Mouse (Mus musculus): ENCODE data around the gene Agbl2. TPM values are rescaled to one million over a fixed set of nuclear protein-coding genes. Genes with fewer than 3 reads are reported as not detected.

Gene Agbl2
- polyA plus RNA-seq, 1 experiment from 2014 or later = 0.51 TPM

DNA sequence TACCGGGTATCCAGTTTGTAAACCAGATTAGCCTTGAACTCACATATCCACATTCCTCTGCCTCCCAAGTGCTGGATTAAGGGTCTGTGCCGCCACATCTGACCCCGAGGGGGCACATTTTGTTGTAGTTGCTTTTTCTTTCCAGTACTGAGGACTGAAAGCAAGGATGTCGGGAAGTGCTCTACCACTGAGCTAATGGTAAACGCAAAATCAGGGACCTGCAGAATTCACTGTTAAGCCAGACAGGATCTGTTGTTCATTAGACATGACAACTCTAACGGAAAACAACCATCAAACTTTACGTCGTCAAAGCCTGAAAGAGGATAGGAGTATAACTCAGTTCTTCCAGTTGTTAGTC lies 64.0 kb downstream of the Agbl2 start:
- peak; percentile 79 for ATAC-seq
- Histone ChIP-seq H3K36me3 (ENCODE audit: control insufficient read depth, insufficient read depth, low read length) (peaks cover 5% of the 10 kb centered on the region; the same call in 1 of the 2 replicates), H3K27me3 (ENCODE audit: control insufficient read depth, insufficient read depth, low read depth, low read length) (no peaks in the 10 kb centered on the region), H3K4me2 (ENCODE audit: low read length) (peak overlapping the region; percentile 69), H3K27ac (ENCODE audit: low read length) (peak overlapping the region; percentile 94), H3K4me3 (ENCODE audit: low read depth, low read length) (peak overlapping the region; percentile 90), H3K4me1 (ENCODE audit: control insufficient read depth, insufficient read depth, low read length) (peaks cover 20% of the 10 kb centered on the region), H3K9ac (ENCODE audit: low read depth, low read length) (peak overlapping the region; percentile 92), H3K9me3 (replicated peaks; ENCODE audit: control insufficient read depth, low read length, poor library complexity, severe bottlenecking) (no peaks in the 10 kb centered on the region)
- WGBS = 4% methylated on average over 8 of the region's 8 CpGs

DNA sequence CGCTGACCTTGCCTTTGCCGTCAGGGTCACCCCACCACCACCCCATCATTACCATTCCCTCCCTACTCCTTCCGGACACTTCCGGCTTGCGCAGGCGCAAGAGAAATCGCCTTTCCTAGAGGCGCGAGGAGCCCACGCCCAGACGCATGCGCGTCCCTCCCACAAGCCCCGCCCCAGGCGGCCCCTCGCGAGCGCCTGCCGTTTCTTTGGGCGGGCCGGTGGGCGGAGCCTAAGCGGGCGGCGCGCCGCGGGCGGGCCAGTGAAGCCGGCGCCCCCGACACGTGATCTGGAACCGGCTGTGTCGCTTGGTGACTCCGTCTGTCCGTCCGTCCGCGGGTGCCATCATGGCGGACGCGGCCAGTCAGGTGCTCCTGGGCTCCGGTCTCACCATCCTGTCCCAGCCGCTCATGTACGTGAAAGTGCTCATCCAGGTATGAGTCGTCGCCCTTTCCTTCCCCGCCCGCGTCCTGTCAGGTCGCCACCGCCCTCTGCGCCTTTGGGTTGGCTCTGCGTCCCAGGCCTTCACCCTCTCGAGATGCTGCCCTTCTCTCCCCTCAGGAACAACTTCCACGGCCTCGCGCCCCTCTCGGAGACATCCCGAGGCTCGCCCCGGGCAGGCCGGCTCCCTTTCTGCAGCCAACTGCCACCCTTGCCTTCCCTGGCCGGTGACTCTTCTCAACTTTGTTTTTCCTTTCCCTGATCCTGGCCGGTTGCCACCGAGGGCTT lies 64.6 kb downstream of the Agbl2 start, which contains the start of gene Mtch2:
TSS of gene Mtch2 (plus strand) at position 201 of the 726 bp plus-strand sequence.
- Histone ChIP-seq H3K27ac (ENCODE audit: low read length) (peak within 1 kb of the TSS; percentile 94), H3K9ac (ENCODE audit: low read depth, low read length) (peak within 1 kb of the TSS; percentile 92), H3K27me3 (ENCODE audit: control insufficient read depth, insufficient read depth, low read depth, low read length) (no peaks in the 10 kb centered on the region), H3K4me2 (ENCODE audit: low read length) (peak within 1 kb of the TSS; percentile 69), H3K36me3 (ENCODE audit: control insufficient read depth, insufficient read depth, low read length) (peaks cover 8% of the 10 kb centered on the region; the same call in 1 of the 2 replicates), H3K4me1 (ENCODE audit: control insufficient read depth, insufficient read depth, low read length) (peaks cover 20% of the 10 kb centered on the region), H3K4me3 (ENCODE audit: low read depth, low read length) (peak within 1 kb of the TSS; percentile 90), H3K9me3 (replicated peaks; ENCODE audit: control insufficient read depth, low read length, poor library complexity, severe bottlenecking) (no peaks in the 10 kb centered on the region)
- ATAC-seq = peak; percentile 96
- under 1% methylated on average over 65 of the region's 67 CpGs for WGBS

DNA sequence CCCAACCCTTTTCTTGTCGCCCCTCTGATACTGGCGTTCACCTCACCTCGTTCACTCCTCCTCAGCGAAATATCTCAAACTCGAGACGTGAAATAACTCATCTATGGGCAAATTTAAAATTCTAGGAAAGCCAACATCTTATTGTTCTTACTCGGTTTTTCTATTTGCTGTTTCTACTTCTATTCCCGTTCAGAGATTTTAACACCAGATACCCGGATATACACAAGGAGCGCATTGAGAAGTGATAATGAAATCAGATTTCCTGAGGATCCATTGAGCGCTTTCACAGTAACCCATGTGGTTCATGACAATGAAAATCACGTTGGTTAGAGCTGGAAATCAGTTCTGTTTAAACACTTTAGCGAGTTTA lies 65.1 kb downstream of the Agbl2 start:
- H3K27ac ChIP-seq (ENCODE audit: low read length) = peak overlapping the region; percentile 94
- peaks cover 11% of the 10 kb centered on the region; the same call in 1 of the 2 replicates for H3K36me3 ChIP-seq (ENCODE audit: control insufficient read depth, insufficient read depth, low read length)
- no peak for ATAC-seq
- H3K9ac ChIP-seq (ENCODE audit: low read depth, low read length) = peak overlapping the region; percentile 92
- H3K27me3 ChIP-seq (ENCODE audit: control insufficient read depth, insufficient read depth, low read depth, low read length) = no peaks in the 10 kb centered on the region
- H3K4me3 ChIP-seq (ENCODE audit: low read depth, low read length) = peak overlapping the region; percentile 90
- peaks cover 20% of the 10 kb centered on the region for H3K4me1 ChIP-seq (ENCODE audit: control insufficient read depth, insufficient read depth, low read length)
- no peaks in the 10 kb centered on the region for H3K9me3 ChIP-seq (replicated peaks; ENCODE audit: control insufficient read depth, low read length, poor library complexity, severe bottlenecking)
- WGBS = 0% methylated on average over 13 of the region's 13 CpGs
- peak overlapping the region; percentile 61 for H3K4me2 ChIP-seq (ENCODE audit: low read length)

DNA sequence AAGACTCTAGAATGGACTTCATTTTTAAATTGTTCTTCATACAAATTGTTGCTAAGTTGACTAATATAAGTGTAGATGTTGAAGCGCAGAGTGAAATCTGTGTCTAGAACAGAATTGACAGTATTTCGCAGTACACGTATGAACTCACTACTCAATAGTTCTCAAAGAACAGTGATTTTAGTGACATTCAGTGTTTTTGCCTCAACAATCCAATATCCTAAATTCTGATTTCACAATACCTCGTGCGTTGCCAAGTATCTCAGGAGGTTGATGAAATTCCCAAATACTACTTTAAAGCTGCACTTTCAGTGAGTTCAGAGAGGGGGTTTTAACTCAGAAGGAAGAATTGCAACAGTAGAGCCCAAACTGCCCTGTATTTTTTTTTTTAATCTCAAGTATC lies 65.8 kb downstream of the Agbl2 start:
- Histone ChIP-seq H3K4me3 (ENCODE audit: low read depth, low read length) (peak overlapping the region; percentile 90), H3K4me1 (ENCODE audit: control insufficient read depth, insufficient read depth, low read length) (peaks cover 20% of the 10 kb centered on the region), H3K9me3 (replicated peaks; ENCODE audit: control insufficient read depth, low read length, poor library complexity, severe bottlenecking) (no peaks in the 10 kb centered on the region), H3K27ac (ENCODE audit: low read length) (no peak overlapping the region), H3K27me3 (ENCODE audit: control insufficient read depth, insufficient read depth, low read depth, low read length) (no peaks in the 10 kb centered on the region), H3K4me2 (ENCODE audit: low read length) (peak overlapping the region; percentile 61), H3K36me3 (ENCODE audit: control insufficient read depth, insufficient read depth, low read length) (peaks cover 13% of the 10 kb centered on the region; the same call in 1 of the 2 replicates), H3K9ac (ENCODE audit: low read depth, low read length) (0 out of 2 replicates have a peak overlapping the region, but pooled peaks have one; percentile 6)
- WGBS = 86% methylated on average over 5 of the region's 5 CpGs
- no peak for ATAC-seq

DNA sequence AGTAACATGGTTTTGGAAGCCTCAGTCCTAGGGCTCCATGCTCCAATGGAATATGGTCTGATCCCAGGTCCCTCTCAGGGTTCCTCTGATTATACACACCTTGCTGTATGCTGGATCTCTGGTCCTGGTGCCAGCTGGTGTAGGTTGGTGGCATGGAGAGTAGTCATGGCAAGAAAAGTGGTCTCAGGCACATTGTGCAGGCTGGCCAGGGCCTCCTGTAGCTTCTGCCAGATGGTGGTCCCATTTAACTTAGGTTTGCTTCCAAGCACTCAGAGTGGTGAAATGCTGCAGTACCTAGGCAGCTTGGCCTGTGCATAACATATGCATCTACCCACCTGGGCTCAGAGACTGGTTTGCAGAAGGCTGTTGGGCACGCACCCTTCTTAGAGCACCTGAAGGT lies 67.9 kb downstream of the Agbl2 start:
- Histone ChIP-seq H3K4me2 (ENCODE audit: low read length) (no peak overlapping the region), H3K27ac (ENCODE audit: low read length) (no peak overlapping the region), H3K9ac (ENCODE audit: low read depth, low read length) (no peak overlapping the region), H3K27me3 (ENCODE audit: control insufficient read depth, insufficient read depth, low read depth, low read length) (no peaks in the 10 kb centered on the region), H3K4me1 (ENCODE audit: control insufficient read depth, insufficient read depth, low read length) (peaks cover 20% of the 10 kb centered on the region), H3K4me3 (ENCODE audit: low read depth, low read length) (no peak overlapping the region), H3K9me3 (replicated peaks; ENCODE audit: control insufficient read depth, low read length, poor library complexity, severe bottlenecking) (no peaks in the 10 kb centered on the region), H3K36me3 (ENCODE audit: control insufficient read depth, insufficient read depth, low read length) (peaks cover 17% of the 10 kb centered on the region; the same call in 1 of the 2 replicates)
- no peak for ATAC-seq
- 97% methylated on average over 1 of the region's 1 CpGs for WGBS

DNA sequence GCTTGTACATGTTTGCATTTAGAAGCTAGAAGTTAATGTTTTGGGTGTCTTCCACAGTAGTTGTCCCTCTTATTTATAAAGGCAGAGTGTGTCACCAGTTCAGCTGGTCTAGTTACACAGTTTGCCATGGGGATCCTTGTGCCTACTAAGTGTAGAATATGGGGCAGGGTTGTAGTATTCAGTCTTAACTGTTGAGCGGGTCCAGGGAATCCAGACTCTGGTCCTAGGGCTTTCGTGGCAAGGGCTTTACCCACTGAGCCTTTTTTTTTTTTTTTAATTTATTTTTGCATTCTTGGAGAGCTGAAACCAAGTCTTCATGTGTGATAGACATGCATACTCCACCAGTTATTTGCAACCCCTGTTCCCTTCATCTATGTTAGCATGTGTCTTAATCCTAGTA lies 79.0 kb downstream of the Agbl2 start:
- H3K4me1 ChIP-seq (ENCODE audit: control insufficient read depth, insufficient read depth, low read length) = no peaks in the 10 kb centered on the region
- H3K36me3 ChIP-seq (ENCODE audit: control insufficient read depth, insufficient read depth, low read length) = peaks cover 15% of the 10 kb centered on the region
- H3K27ac ChIP-seq (ENCODE audit: low read length) = no peak overlapping the region
- H3K4me2 ChIP-seq (ENCODE audit: low read length) = no peak overlapping the region
- 95% methylated on average over 2 of the region's 2 CpGs for whole genome bisulfite sequencing
- no peaks in the 10 kb centered on the region for H3K9me3 ChIP-seq (replicated peaks; ENCODE audit: control insufficient read depth, low read length, poor library complexity, severe bottlenecking)
- H3K4me3 ChIP-seq (ENCODE audit: low read depth, low read length) = no peak overlapping the region
- H3K9ac ChIP-seq (ENCODE audit: low read depth, low read length) = no peak overlapping the region
- no peaks in the 10 kb centered on the region for H3K27me3 ChIP-seq (ENCODE audit: control insufficient read depth, insufficient read depth, low read depth, low read length)
- ATAC-seq = no peak

DNA sequence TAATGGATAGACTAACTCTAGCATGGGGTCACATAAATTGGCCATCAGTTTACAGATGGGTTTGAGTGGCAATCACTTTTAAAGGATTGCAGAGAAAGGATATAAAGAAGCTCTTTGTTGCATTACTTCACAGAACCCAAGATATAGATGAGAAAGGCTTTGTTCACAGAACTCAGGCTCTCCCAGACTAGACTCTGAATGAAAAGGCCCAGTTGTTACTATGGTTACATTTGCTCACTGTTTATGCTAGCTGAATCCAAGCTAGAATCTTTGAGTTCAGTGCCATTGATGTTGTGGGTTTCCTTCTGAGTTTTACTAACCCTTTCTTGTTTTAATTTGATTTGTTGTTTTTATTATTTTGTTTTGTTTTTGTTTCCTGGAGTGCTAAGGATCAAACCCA lies 81.7 kb downstream of the Agbl2 start:
- no peaks in the 10 kb centered on the region for H3K27me3 ChIP-seq (ENCODE audit: control insufficient read depth, insufficient read depth, low read depth, low read length)
- ATAC-seq = no peak

DNA sequence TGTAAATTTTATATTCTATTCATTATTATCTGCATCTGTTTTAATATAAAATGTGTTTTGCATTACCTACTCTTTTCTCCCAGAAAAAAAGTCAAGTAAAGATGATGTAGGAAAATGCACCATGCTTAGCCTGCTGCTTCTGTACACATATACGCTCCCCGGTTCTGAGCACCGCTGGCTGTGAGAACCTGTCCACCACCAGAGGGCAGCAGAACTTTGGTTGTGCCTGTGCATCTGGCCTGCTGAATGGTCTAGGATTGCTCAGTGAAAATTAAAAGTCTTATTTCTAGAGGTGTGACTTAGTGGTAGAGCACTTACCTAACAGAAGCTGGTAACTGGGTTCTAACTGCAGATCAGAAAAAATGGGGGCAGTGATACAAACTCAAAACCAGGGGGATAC lies 84.0 kb downstream of the Agbl2 start:
- H3K4me1 ChIP-seq (ENCODE audit: control insufficient read depth, insufficient read depth, low read length) = no peaks in the 10 kb centered on the region
- no peak overlapping the region for H3K27ac ChIP-seq (ENCODE audit: low read length)
- 16% methylated on average over 3 of the region's 3 CpGs for WGBS
- no peak overlapping the region for H3K4me2 ChIP-seq (ENCODE audit: low read length)
- H3K4me3 ChIP-seq (ENCODE audit: low read depth, low read length) = no peak overlapping the region
- peak; percentile 92 for ATAC-seq
- H3K9ac ChIP-seq (ENCODE audit: low read depth, low read length) = no peak overlapping the region
- peaks cover 14% of the 10 kb centered on the region for H3K36me3 ChIP-seq (ENCODE audit: control insufficient read depth, insufficient read depth, low read length)
- no peaks in the 10 kb centered on the region for H3K9me3 ChIP-seq (replicated peaks; ENCODE audit: control insufficient read depth, low read length, poor library complexity, severe bottlenecking)
- H3K27me3 ChIP-seq (ENCODE audit: control insufficient read depth, insufficient read depth, low read depth, low read length) = no peaks in the 10 kb centered on the region

More for the DNA sequence above, 81.7 kb downstream of the Agbl2 start:
- H3K9ac ChIP-seq (ENCODE audit: low read depth, low read length) = no peak overlapping the region
- no peaks in the 10 kb centered on the region for H3K9me3 ChIP-seq (replicated peaks; ENCODE audit: control insufficient read depth, low read length, poor library complexity, severe bottlenecking)
- H3K4me2 ChIP-seq (ENCODE audit: low read length) = no peak overlapping the region
- H3K36me3 ChIP-seq (ENCODE audit: control insufficient read depth, insufficient read depth, low read length) = peaks cover 17% of the 10 kb centered on the region
- no peaks in the 10 kb centered on the region for H3K4me1 ChIP-seq (ENCODE audit: control insufficient read depth, insufficient read depth, low read length)
- H3K27ac ChIP-seq (ENCODE audit: low read length) = peak overlapping the region; percentile 55; the same call in 1 of the 2 replicates
- H3K4me3 ChIP-seq (ENCODE audit: low read depth, low read length) = no peak overlapping the region

DNA sequence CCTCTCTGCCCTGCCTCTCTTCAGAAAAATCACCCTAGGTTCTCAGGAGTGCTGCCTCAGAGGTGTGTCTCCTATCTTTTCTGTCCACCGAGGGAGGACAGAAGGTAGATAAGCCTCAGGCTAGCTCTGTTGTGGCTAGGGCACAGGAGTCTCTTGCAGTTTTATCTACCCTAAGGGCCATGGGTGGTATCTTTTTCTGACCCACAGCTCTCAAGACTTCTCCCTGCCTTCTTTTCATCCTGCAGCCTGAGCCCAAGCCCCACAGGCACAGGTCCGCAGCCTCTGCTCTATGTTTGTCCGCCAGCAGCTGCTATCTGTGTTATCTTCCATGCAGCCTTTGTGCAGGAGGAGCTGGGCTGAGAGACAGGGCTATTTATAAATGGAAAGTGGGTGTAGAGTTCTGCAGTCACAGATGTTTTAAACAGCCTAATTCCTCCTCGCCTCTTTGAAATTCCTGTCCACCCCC lies 87.6 kb downstream of the Agbl2 start:
- 51% methylated on average over 4 of the region's 4 CpGs for WGBS
- Histone ChIP-seq H3K4me2 (ENCODE audit: low read length) (no peak overlapping the region), H3K27me3 (ENCODE audit: control insufficient read depth, insufficient read depth, low read depth, low read length) (no peaks in the 10 kb centered on the region), H3K4me3 (ENCODE audit: low read depth, low read length) (no peak overlapping the region), H3K27ac (ENCODE audit: low read length) (no peak overlapping the region), H3K4me1 (ENCODE audit: control insufficient read depth, insufficient read depth, low read length) (no peaks in the 10 kb centered on the region), H3K9me3 (replicated peaks; ENCODE audit: control insufficient read depth, low read length, poor library complexity, severe bottlenecking) (no peaks in the 10 kb centered on the region), H3K36me3 (ENCODE audit: control insufficient read depth, insufficient read depth, low read length) (peaks cover 6% of the 10 kb centered on the region; the same call in 1 of the 2 replicates), H3K9ac (ENCODE audit: low read depth, low read length) (no peak overlapping the region)
- no peak for ATAC-seq
